Mouse (Mus musculus) kidney, postnatal 4 days (tissue): ENCODE data around the gene Cyfip2.
A peak's percentile ranks its signal among the peaks of the same experiment; 100 is the strongest.

Experiments used
- DNase-seq, 2 experiments: peaks; one replicate each; pipeline ENCODE4 v3.0.0; 2021; ENCODE audit warnings: mixed read lengths in 2 of 2

Gene Cyfip2

GRCm38 (mm10) chr11:46312523-46313035 lies at the start of gene Cyfip2:
TSS of gene Cyfip2 (minus strand) at chr11:46312859.
- DNase-seq = peak in 1 of 2 experiments; percentile 37

DNA sequence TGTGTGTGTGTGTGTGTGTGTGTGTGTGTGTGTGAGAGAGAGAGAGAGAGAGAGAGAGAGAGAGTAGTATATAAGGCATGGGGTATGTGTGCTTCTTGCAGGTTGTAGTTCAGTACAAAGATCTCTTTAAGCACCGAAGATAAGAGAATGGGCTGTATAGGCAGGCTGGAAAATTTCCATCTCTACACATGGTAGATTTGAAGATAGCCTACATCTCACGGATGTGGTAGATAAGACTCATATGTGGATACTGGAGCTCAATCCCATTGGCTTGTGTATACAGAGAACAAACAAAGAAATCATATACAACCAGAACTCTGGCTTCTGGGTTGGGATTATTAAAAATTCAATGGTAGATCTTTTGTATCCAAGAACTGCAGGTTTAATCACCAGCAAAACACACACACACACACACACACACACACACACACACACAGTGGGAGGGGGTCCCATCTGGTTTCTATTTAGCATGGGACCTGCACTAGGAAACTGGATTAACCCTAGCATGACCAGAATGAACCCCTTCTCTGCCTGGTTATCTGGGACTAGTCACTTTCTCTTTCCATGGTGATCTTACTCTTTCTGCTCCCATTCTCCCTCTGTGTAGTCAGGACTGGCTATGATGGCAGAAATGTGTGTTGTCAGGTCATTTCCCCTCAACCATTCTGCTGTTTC lies 48.5 kb upstream of the Cyfip2 start:
- no peak for DNase-seq

DNA sequence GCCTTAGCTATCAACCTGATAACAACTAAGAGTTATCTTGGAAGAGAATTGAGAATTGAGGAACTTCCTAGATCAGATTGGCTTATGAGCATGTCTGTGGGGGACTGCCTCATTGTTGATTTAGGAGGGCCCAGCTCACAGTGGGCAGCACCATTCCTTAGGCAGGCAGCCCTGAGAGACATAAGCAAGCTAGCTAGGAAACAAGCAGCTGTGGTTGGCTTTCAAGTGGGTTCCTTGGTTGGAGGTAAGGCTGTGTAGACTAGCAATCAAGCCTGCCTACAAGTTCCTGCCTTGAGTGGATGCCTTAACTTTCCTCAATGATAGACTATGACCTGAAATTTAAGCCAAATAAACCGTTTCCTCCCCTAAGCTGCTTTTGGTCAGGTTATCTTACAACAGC lies 45.7 kb upstream of the Cyfip2 start:
- no peak for DNase-seq

- no peak for DNase-seq
Observed at GRCm38 (mm10) chr11:46349681-46350410, 37.2 kb upstream of the Cyfip2 start.

- DNase-seq = no peak
Observed at GRCm38 (mm10) chr11:46348416-46348815, 35.8 kb upstream of the Cyfip2 start.

- no peak for DNase-seq
Observed at GRCm38 (mm10) chr11:46347756-46348155, 35.1 kb upstream of the Cyfip2 start.

DNA sequence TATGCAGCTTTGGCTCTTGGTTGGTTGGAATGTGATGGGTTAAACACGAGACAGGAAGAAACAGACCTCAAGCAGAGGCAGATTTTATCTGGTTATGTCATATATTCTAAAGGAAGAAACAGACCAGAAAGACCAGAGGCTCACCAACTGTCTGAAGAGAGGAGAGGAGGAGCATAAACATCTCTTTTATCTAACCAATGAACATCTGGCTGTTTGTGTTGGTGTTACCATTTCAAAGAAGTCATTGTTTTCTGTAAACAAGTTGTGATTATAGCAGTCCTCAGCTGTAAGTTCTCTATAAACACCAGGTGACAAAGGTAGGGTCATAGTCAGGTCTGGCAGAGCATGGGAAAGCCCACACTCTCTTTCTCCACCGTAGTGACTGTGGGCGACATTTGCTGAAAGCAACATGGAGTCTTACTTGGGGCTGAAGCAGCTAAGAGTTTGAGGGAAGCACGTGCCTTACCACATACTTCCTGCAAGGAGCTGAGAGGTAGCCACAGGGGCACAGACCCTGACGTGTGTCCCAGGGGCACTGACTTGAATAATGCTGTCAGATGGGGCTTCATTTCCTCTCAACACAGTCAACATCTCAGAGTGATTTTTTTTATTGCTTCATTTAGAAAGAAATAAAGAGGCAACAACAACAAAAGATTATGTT lies 31.4 kb upstream of the Cyfip2 start:
- DNase-seq = no peak

DNA sequence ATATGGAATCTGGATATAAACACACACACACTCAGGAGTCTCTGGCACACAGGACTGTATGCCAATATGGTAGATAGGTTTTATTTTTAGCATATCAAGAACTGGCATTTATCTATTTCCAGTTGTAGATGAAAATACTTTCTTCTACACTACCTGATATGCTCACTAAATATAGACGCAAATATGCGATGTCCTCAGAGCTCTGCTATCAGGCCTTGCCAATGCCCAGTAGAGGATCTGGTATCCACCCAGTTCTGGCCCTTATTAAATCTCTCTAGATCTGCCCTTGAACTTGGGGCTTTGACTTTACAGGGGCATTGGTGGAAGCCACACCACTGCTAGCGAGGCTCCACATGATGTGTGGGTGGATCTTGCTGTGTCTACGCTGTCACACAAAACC lies 29.3 kb upstream of the Cyfip2 start:
- DNase-seq = no peak

GRCm38 (mm10) chr11:46336020-46336419 lies 23.4 kb upstream of the Cyfip2 start:
- no peak for DNase-seq

GRCm38 (mm10) chr11:46332217-46332616 lies 19.6 kb upstream of the Cyfip2 start:
- DNase-seq = no peak

GRCm38 (mm10) chr11:46326271-46327015 lies 13.8 kb upstream of the Cyfip2 start:
- no peak for DNase-seq

- DNase-seq = no peak
Observed at GRCm38 (mm10) chr11:46321559-46321958, 8.9 kb upstream of the Cyfip2 start.

GRCm38 (mm10) chr11:46314534-46314933 lies 1.9 kb upstream of the Cyfip2 start:
- DNase-seq = no peak

DNA sequence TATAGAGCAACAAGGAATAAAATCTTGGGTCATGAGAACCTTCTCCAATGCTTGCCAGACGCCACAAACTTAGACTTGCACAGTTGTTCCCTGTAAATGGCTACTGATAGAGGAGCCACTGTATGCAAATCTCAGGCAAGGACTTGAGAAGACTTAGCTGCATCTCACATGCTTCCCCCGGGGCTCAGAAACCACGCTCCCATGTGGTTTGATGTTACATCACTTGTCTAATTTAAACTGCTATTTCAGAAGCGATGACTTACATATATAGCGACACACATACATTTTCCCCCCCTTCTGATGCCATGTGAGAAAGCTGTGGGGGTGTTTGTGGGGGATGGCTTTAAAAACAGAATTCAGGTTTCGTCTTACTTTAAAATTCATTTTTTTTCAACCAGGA lies 1.2 kb upstream of the Cyfip2 start:
- no peak for DNase-seq

- peak; percentile 59 to 73 for DNase-seq
Observed at GRCm38 (mm10) chr11:46311703-46312522, 746 bp downstream of the Cyfip2 start.

- DNase-seq = no peak
Observed at GRCm38 (mm10) chr11:46311181-46311702, 1.4 kb downstream of the Cyfip2 start.

GRCm38 (mm10) chr11:46310647-46311063 lies 2.0 kb downstream of the Cyfip2 start:
- DNase-seq = no peak

DNA sequence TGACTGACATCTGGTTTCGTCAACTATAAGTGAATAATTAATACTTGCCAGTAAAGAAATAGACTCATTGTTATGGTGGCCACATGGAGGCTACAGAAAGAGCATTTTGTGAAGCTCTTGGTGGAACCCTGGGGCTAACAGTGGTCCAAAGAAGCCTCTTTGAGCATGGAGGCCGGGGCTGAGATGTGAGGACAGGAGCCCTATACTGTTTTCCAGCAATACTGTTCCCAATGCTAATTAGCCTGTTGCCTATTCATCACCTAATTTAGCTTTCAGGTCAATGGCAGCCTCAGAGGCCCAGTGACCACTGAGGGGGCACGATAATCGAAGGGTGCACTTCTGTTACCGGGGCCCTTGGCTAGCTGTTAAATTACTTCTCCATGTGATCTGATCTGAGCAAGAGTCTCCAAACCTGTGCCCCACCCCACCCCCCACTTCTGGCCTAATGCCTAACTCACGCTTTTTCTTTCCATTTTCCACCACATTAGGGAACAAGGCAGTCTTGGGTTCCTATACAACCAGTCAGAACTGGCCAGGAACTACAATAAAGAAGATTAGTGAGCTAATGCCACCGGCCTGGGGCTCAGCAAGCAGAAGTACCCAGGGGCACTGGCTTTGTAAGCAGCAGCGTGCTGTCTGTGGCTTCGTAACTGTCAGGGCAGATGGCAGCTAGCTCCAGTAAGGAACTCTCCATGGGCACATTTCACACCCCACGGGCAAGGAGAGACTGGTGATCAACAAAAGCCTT lies 2.7 kb downstream of the Cyfip2 start:
- DNase-seq = no peak

- no peak for DNase-seq
Observed at GRCm38 (mm10) chr11:46309111-46309741, 3.4 kb downstream of the Cyfip2 start.

- DNase-seq = no peak
Observed at GRCm38 (mm10) chr11:46308271-46308974, 4.2 kb downstream of the Cyfip2 start.
